Mouse (Mus musculus) lung, postnatal 36 days (tissue): ENCODE results near the gene Zfp983.
A peak's percentile ranks its signal among the peaks of the same experiment; 100 is the strongest.
"Not testable (repeated sequence)": the region's sequence is repeated elsewhere in the genome, so short reads cannot be mapped to it uniquely, and the experiment has no call there.

Experiments
- DNase-seq: peaks from one replicate; pipeline ENCODE4 v3.0.0; 2022; ENCODE audit warnings: mixed read lengths

Zfp983 gene

DNA sequence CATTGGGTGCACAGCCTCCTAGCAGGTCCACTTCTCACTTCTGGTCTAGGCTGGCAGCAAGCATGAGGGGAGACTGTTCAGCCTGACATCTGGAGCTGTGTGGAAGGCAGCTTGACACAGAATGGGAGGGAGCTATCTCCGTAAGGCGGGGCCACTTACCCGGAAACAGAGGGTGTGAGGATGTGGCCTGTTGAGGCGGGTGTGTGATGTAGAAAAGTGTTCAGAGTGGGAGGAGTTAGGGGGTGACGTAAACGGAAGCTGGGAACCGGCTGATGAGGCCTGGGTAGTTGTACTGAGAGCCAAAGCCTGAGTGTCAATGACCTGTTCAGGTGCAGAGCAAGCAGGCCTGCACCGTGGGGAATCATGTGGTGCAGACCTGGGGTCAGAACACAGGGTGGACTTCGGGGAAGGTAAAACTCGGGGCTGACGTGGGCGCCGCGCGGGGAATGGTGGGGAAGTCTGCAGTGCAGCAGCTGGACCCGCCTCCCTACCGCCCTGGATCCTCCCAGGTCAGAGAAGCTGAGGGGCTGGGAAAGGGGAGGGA lies at the start of gene Zfp983:
Gene Zfp983 (plus strand): TSS at position 261 of the 544 bp plus-strand sequence.
- DNase-seq, result peak; percentile 92

DNA sequence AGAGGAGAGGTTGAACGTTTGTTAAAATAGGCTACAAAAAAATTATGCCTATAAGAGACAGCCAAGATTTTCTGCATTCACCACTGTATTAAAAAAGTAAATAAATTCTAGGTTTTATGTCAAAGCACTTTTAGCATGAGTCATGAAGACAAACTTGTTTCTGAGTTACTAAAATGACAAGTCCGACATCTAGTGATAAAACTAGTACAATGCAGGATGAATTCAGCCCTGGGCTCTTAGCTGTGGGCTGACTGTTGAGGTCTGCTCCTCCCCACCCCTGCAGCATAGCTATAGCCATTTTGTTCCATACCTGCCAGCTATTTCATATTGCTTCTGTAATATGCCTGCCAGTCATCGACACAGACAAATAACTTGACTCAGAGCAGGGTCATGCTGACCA lies 34.1 kb upstream of the Zfp983 start:
- no peak for DNase-seq

DNA sequence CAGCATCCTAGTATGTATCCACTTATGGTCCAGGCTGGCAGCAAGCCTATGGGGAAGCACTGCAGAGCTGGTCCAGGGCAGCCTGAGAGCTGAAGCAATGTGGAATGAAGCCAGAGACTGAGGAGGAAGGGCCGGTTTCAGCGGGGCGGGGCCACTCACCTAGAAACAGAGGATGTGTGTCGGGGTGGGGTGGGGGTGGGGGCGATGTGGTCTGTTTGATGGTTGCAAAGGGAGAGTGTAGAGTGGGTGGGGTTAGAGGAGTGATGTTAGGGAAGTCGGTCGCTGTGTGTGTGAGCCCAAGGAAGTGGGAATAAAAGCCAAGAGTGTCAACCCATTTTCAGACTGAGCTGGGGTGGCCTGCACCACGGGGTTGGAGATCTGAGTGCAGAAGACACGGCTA lies 33.1 kb upstream of the Zfp983 start:
- DNase-seq, result no peak

DNA sequence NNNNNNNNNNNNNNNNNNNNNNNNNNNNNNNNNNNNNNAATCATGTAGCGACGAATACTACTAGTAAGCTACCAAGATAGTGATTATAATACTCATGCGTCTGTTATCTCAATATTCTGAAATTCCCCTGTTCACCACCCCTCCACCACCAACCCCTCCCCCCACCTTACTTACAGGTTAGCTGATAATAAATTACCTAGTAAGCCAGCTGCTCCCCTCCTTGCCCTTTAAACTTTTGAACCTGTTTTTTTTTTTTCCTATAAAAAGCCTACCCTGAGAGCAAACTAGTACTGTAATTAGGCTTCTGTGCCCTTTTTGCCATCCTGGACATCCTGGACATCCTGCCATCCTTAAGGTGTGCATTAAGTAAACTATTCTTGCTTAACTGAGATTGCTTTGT lies 26.8 kb upstream of the Zfp983 start:
- no peak for DNase-seq

DNA sequence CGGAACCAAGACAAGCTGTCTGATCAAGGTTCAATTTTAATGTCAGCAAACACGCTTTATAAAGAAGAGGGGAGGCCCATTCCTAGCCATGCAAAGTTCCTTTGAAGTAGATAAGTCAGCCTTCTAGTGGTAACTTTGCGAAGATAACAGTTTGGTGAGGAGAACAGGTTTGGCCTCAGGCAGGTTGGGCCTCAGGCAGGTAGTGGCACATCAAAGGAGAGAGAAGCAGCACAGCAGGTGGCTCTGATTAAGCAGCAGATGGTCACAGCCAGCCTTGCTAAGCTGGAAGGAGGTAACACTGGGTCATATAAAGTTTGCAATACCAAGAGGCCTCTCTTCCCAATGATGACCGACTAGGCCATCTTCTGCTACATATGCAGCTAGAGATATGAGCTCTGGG lies 14.7 kb upstream of the Zfp983 start:
- not testable (repeated sequence) for DNase-seq

DNA sequence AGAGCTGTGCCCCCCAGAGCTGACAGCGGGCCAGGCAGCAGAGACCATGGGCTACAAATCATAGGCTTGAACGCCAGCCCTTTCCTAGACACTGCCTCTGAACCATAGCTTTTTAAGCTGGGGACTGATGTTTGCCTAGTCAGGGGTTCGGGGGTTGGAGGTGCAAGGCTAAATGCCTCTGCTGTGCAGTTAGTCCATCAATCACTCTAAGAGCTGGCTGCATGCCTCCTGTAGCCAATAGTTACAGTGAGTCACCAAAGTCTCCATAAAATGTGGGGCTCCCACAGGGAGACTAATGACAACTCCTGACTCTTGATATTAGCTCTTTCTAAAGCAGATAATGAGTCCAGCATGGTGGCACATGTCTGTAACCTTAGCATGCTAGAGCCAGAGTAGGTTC lies 1.6 kb upstream of the Zfp983 start:
- no peak for DNase-seq

DNA sequence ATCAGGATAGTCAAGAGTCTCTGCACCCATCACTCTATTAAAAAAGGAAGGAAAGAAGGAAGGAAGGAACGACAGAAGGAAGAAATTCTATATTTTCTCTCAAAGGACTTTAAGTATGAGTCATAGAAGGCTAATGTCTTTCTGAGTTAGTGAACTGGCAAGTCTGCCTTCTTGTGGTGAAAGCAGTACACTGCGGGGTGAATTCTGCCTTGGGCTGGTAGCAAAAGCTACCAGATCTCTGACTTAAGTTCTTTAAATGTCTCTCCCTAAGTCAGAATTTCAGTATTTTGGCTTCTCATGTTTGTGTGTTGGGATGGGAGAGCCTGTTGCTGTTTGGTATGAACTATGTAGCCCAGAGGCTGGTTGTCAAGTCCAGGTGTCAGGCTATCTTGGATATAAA lies 488 bp upstream of the Zfp983 start:
- DNase-seq, result peak; percentile 41

DNA sequence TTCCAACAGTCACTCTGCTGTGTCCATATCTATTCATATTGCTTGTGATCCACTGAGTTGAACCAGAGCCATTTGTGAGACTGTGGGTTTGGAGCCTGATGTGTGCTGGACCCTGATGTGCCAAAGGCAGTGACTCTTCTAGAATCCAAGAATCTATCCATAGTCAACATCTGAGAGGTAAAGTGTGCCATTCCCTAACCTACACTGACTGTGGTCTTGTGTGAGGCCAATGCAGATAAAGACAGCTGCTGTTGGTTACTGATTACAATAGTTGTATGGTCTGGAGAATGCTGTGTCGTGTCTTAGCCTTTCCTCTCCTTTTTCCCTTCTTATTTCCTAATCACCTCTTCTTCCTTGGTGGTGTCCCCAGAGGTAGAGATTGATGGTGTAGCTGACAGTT lies 28.4 kb downstream of the Zfp983 start:
- DNase-seq, result not testable (repeated sequence)

DNA sequence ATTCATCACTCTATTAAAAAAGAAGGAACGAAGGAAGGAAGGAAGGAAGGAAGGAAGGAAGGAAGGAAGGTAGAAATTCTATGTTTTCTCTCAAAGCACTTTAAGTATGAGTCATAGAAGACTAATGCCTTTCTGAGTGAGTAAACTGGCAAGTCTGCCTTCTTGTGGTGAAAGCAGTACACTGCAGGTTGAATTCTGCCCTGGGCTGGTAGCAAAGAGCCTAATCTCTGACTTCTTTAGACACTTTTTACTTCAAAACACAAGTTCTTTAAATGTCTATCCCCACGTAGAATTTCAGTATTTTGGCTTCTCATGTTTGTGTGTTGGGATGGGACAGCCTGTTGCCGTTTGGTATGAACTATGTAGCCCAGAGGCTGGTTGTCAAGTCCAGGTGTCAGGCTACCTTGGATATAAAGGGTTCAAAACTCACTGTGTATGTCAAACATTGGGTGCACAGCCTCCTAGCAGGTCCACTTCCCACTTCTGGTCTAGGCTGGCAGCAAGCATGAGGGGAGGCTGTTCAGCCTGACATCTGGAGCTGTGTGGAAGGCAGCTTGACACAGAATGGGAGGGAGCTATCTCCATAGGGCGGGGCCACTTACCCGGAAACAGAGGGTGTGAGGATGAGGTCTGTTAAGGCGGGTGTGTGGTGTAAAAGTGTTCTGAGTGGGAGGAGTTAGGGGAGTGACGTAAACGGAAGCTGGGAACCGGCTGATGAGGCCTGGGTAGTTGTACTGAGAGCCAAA lies 29.0 kb downstream of the Zfp983 start:
- peak; percentile 96 for DNase-seq

DNA sequence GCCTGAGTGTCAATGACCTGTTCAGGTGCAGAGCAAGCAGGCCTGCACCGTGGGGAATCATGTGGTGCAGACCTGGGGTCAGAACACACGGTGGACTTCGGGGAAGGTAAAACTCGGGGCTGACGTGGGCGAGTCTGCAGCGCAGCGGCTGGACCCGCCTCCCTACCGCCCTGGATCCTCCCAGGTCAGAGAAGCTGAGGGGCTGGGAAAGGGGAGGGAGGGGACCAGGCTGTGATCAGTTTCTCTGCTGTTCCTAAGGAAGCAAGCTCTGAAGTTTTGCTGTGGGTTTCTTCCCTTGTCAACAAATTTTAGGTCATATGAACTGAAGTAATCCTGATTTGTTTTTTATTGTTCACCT lies 29.6 kb downstream of the Zfp983 start:
- DNase-seq, result not testable (repeated sequence)

DNA sequence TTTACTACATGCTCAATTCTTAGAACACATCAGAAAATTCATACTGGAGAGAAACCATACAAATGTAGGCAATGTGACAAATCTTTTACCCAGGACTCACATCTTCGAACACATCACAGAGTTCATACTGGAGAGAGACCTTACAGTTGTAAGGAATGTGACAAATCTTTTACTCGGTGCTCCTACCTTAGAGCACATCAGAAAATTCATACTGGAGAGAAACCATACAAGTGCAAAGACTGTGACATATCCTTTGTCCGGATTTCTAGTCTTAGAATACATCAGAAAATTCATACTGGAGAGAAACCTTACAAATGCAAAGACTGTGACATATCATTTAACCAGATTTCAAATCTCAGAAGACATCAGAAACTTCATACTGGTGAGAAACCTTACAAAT lies 41.1 kb downstream of the Zfp983 start, which contains the start of gene Gm10226:
Gene Gm10226 (plus strand): TSS at position 301 of the 400 bp plus-strand sequence.
- no peak for DNase-seq

DNA sequence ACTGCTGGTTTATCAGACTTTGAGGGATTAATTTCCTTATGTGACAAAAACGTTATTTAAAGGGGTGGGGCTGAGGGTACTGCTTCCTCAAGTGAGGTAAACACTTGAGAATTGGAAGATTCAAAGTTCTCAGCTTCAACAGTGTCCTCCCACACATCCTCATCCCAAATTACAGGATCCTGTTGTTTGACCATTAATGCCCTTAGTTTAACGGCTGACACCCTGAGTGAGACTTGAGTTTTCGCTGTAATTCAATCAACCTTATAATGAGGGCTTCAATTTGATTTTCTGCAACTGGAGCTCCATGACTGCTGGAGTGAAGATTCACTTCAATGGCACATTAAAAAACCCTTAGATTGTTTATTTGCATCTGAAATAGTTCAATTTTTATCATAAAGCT lies 42.9 kb downstream of the Zfp983 start:
- DNase-seq, result no peak

DNA sequence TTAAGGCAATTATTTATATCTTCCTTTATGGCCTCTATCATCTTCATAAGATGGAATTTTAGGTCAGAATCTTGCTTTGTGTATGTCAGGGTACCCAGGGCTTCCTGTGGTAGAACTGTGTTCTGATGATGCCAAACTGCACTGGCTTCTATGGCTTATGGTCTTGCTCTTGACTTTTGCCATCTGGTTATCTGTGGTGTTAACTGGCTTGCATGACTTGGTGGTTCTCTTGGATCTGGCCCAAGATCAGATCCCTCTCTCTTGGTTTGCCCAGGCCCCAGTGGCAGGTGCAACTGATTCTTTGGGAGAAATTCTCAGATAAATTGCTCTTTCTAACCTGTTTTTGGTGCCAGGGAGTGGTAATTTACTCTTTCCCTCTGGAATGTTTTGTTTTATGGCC lies 45.6 kb downstream of the Zfp983 start:
- no peak for DNase-seq

DNA sequence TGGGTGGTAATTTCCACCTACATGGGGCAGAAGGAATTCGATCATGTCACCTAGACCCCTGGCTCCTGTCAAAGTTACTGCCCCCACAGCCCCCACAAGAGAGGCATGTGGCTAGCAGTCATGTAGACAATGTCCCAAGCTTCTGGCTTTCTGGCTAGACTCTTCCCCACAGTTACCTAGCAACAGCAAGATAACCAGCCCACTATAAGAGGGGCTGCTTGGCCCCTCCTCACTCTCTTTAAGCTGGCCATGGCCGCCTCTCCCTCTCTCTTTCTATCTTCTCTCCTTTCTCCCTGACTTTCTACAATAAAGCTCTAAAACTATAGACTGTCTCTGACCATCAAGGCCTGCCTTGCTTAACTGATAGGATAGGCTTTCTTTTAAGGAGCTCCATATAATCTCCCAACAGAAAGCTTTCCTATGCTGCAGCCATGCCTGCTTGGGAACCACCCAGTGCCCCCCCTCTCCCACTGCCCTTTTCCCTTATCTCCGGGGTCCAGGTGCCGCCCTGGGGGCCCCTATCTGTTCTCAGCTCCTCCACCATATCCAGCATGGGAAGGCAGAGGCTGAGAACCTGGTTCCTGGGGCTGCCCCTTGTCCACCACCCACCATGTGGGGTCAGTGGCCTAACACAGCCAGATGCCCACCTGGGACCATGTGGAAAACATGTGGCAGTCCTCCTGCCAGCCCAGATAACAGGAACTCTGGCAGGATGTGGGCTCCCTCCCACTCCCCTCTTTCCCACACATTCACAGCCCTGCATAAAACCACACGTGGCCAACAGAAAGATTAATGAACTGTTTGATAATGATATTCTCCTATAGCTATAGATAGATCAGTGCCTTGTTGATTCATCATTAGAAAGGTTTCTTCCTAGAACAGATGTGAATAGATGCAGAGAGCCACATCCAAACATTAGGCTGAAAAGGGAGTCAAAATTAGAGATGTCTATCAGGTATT lies 52.1 kb downstream of the Zfp983 start:
- DNase-seq, result no peak

DNA sequence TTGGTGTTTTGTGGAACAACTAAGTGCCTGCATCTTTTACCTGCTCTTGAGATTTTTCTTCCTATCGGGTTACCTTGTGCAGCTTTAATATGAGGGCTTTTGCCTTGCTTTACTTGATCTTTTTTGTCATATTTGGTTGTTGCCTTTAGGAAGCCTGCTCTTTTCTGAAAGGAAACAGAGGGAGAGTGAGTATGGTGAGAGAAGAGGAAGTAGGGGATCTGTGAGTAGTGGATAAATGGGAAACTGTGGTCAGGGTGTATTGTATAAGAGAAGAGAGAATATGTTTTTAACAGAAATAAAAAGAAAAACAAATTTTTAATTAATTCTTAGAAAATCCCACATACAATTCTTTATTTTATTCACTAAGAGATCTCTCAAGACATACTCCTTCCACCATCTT lies 53.0 kb downstream of the Zfp983 start:
- no peak for DNase-seq

DNA sequence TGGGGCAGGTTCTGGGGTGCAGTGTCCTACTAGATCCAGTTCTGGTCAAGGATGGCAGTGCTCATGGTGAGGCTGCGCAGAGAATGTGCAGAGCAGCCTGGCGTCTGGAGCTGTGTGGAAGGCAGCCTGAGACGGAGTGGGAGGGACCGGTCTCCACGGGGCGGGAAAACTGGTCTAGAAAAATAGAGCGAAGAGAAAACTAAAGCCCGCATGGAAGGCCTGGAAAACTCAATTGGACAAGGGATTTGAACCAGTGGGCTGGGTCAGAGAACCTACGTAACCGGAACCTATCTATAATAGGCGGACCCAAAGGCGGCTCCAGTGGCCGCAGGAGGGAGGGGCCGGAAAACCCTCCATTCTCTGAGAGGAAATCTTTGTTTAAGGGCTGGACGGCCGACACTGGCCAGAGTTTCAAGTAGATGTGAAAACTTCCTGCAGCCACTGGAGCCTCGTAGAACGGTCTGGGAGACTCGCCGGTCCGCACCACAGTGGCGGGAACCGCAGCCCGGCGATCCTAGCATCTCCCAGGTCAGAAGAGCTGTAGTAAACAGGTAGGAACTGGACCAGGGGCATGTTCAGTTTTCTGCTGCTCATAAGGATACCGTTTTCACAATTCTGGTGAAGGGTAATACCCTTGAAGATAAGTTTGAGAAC lies 57.0 kb downstream of the Zfp983 start, which contains the start of gene Zfp760:
Gene Zfp760 (plus strand): TSS at position 399 of the 654 bp plus-strand sequence.
- peak; percentile 97 for DNase-seq

DNA sequence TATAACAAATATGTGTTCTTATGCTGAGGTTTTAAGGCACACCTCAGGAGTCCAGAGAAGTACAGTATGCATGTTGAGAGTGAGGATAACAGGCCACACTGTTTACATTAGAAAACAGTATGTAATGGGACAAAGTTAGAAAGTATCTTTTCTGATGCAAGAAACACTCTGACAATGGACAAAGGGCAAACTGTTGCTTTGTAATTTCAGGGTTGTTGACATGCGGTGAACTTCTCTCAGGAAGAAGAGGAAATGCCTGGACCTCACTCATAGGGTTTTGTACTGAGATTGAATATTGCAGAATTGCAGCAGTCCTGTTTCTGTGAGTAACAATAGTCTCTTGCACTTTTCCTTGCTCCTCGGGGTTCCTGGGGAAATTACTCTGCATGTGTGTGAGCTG lies 58.0 kb downstream of the Zfp983 start:
- peak; percentile 6 for DNase-seq
